Mouse (Mus musculus): ENCODE measurements around the gene Cenpb. TPM values are rescaled to one million over a fixed set of nuclear protein-coding genes. Genes with fewer than 3 reads are reported as not detected.

Gene Cenpb
- polyA plus RNA-seq, 1 experiment = 130 TPM

- Histone ChIP-seq H3K4me2 (ENCODE audit: low read depth) (no peak overlapping the region), H3K79me2 (ENCODE audit: control insufficient read depth, insufficient read depth) (peaks cover 6% of the 10 kb centered on the region), H3K36me3 (ENCODE audit: control insufficient read depth, insufficient read depth) (no peaks in the 10 kb centered on the region), H3K27me3 (ENCODE audit: control insufficient read depth, insufficient read depth, insufficient read length) (no peaks in the 10 kb centered on the region), H3K4me3 (no peak overlapping the region), H3ac (ENCODE audit: control insufficient read depth, insufficient read length) (no peak overlapping the region)
- TF ChIP-seq E2F4 (IDR thresholded peaks at IDR 0.05; ENCODE audit: insufficient read depth) (no peak), POLR2A (IDR thresholded peaks at IDR 0.05; ENCODE audit: insufficient read length, low read depth) (no peak), USF1 (IDR thresholded peaks at IDR 0.05; ENCODE audit: low read depth) (no peak), REST (IDR thresholded peaks at IDR 0.05; ENCODE audit: insufficient read depth, insufficient read length) (no peak), CEBPB (IDR thresholded peaks at IDR 0.05; ENCODE audit: insufficient read depth, poor library complexity, severe bottlenecking) (no peak), SRF (IDR thresholded peaks at IDR 0.05; ENCODE audit: control insufficient read depth, insufficient read length, low read depth) (no peak), POLR2AphosphoS2 (IDR thresholded peaks at IDR 0.05; ENCODE audit: insufficient read length, low read depth) (no peak), TCF3 (IDR thresholded peaks at IDR 0.05; ENCODE audit: insufficient read length, low read depth) (no peak), TCF12 (IDR thresholded peaks at IDR 0.05; ENCODE audit: insufficient read depth, poor library complexity, severe bottlenecking) (no peak), MYOG (IDR thresholded peaks at IDR 0.05; ENCODE audit: control insufficient read depth in 1 of 3, insufficient read depth in 1 of 3, insufficient read length in 2 of 3, low read depth in 2 of 3) (no peak), MYOD1 (IDR thresholded peaks at IDR 0.05; ENCODE audit: control insufficient read depth in 1 of 3, insufficient read length in 2 of 3, low read depth in 2 of 3) (no peak), MAX (IDR thresholded peaks at IDR 0.05; ENCODE audit: low read depth) (no peak)
Observed at GRCm38 (mm10) chr2:131213773-131214172, 33.9 kb upstream of the Cenpb start.

- H3ac ChIP-seq (ENCODE audit: control insufficient read depth, insufficient read length) = peak overlapping the region; percentile 13
- peak overlapping the region; percentile 48 for H3K4me3 ChIP-seq
- peaks cover 6% of the 10 kb centered on the region for H3K79me2 ChIP-seq (ENCODE audit: control insufficient read depth, insufficient read depth)
- TF ChIP-seq USF1 (IDR thresholded peaks at IDR 0.05; ENCODE audit: low read depth) = peak; percentile 72
- TF ChIP-seq SRF (IDR thresholded peaks at IDR 0.05; ENCODE audit: control insufficient read depth, insufficient read length, low read depth) = no peak
- TF ChIP-seq POLR2A (IDR thresholded peaks at IDR 0.05; ENCODE audit: insufficient read length, low read depth) = peak; percentile 26
- H3K27me3 ChIP-seq (ENCODE audit: control insufficient read depth, insufficient read depth, insufficient read length) = no peaks in the 10 kb centered on the region
- H3K4me2 ChIP-seq (ENCODE audit: low read depth) = peak overlapping the region; percentile 65
- no peaks in the 10 kb centered on the region for H3K36me3 ChIP-seq (ENCODE audit: control insufficient read depth, insufficient read depth)
Observed at GRCm38 (mm10) chr2:131211026-131211615, 31.3 kb upstream of the Cenpb start.

GRCm38 (mm10) chr2:131209969-131210792, 30.3 kb upstream of the Cenpb start:
- Histone ChIP-seq H3ac (ENCODE audit: control insufficient read depth, insufficient read length) (peak overlapping the region; percentile 13), H3K4me2 (ENCODE audit: low read depth) (peak overlapping the region; percentile 78), H3K79me2 (ENCODE audit: control insufficient read depth, insufficient read depth) (peaks cover 6% of the 10 kb centered on the region), H3K4me3 (peak overlapping the region; percentile 48), H3K27me3 (ENCODE audit: control insufficient read depth, insufficient read depth, insufficient read length) (no peaks in the 10 kb centered on the region), H3K36me3 (ENCODE audit: control insufficient read depth, insufficient read depth) (no peaks in the 10 kb centered on the region)
- TF ChIP-seq MYOD1 (IDR thresholded peaks at IDR 0.05; ENCODE audit: control insufficient read depth in 1 of 3, insufficient read length in 2 of 3, low read depth in 2 of 3) = peak in 1 of 3 experiments; percentile 47
- peak in 1 of 3 experiments; percentile 23 for TF ChIP-seq MYOG (IDR thresholded peaks at IDR 0.05; ENCODE audit: control insufficient read depth in 1 of 3, insufficient read depth in 1 of 3, insufficient read length in 2 of 3, low read depth in 2 of 3)
- no peak for TF ChIP-seq REST (IDR thresholded peaks at IDR 0.05; ENCODE audit: insufficient read depth, insufficient read length)
- peak; percentile 1 for TF ChIP-seq MAX (IDR thresholded peaks at IDR 0.05; ENCODE audit: low read depth)
- TF ChIP-seq POLR2A (IDR thresholded peaks at IDR 0.05; ENCODE audit: insufficient read length, low read depth) = peak; percentile 89
- TF ChIP-seq USF1 (IDR thresholded peaks at IDR 0.05; ENCODE audit: low read depth) = no peak
- TF ChIP-seq POLR2AphosphoS2 (IDR thresholded peaks at IDR 0.05; ENCODE audit: insufficient read length, low read depth) = peak; percentile 91
- TF ChIP-seq E2F4 (IDR thresholded peaks at IDR 0.05; ENCODE audit: insufficient read depth) = no peak
- TF ChIP-seq CEBPB (IDR thresholded peaks at IDR 0.05; ENCODE audit: insufficient read depth, poor library complexity, severe bottlenecking) = 0 out of 2 replicates have a peak, but pooled peaks have one; percentile 42
- no peak for TF ChIP-seq TCF3 (IDR thresholded peaks at IDR 0.05; ENCODE audit: insufficient read length, low read depth)
- peak; percentile 79 for TF ChIP-seq SRF (IDR thresholded peaks at IDR 0.05; ENCODE audit: control insufficient read depth, insufficient read length, low read depth)
- TF ChIP-seq TCF12 (IDR thresholded peaks at IDR 0.05; ENCODE audit: insufficient read depth, poor library complexity, severe bottlenecking) = no peak

GRCm38 (mm10) chr2:131209125-131209795, 29.4 kb upstream of the Cenpb start:
- Histone ChIP-seq H3ac (ENCODE audit: control insufficient read depth, insufficient read length) (no peak overlapping the region), H3K4me3 (peak overlapping the region; percentile 48), H3K36me3 (ENCODE audit: control insufficient read depth, insufficient read depth) (no peaks in the 10 kb centered on the region), H3K27me3 (ENCODE audit: control insufficient read depth, insufficient read depth, insufficient read length) (no peaks in the 10 kb centered on the region), H3K4me2 (ENCODE audit: low read depth) (peak overlapping the region; percentile 78), H3K79me2 (ENCODE audit: control insufficient read depth, insufficient read depth) (peaks cover 6% of the 10 kb centered on the region)
- TF ChIP-seq POLR2A (IDR thresholded peaks at IDR 0.05; ENCODE audit: insufficient read length, low read depth) (no peak), USF1 (IDR thresholded peaks at IDR 0.05; ENCODE audit: low read depth) (no peak), E2F4 (IDR thresholded peaks at IDR 0.05; ENCODE audit: insufficient read depth) (no peak), CEBPB (IDR thresholded peaks at IDR 0.05; ENCODE audit: insufficient read depth, poor library complexity, severe bottlenecking) (no peak), MYOG (IDR thresholded peaks at IDR 0.05; ENCODE audit: control insufficient read depth in 1 of 3, insufficient read depth in 1 of 3, insufficient read length in 2 of 3, low read depth in 2 of 3) (no peak), MYOD1 (IDR thresholded peaks at IDR 0.05; ENCODE audit: control insufficient read depth in 1 of 3, insufficient read length in 2 of 3, low read depth in 2 of 3) (no peak), TCF12 (IDR thresholded peaks at IDR 0.05; ENCODE audit: insufficient read depth, poor library complexity, severe bottlenecking) (no peak), TCF3 (IDR thresholded peaks at IDR 0.05; ENCODE audit: insufficient read length, low read depth) (no peak), SRF (IDR thresholded peaks at IDR 0.05; ENCODE audit: control insufficient read depth, insufficient read length, low read depth) (no peak), MAX (IDR thresholded peaks at IDR 0.05; ENCODE audit: low read depth) (no peak), POLR2AphosphoS2 (IDR thresholded peaks at IDR 0.05; ENCODE audit: insufficient read length, low read depth) (no peak), REST (IDR thresholded peaks at IDR 0.05; ENCODE audit: insufficient read depth, insufficient read length) (no peak)

Data from myocyte (in vitro differentiated cells).